Mouse (Mus musculus): ENCODE data around the gene Kansl2.
"Not testable (repeated sequence)": the region's sequence is repeated elsewhere in the genome, so short reads cannot be mapped to it uniquely, and the experiment has no call there.

Gene Kansl2

GRCm38 (mm10) chr15:98535921-98536320 lies 1.9 kb upstream of the Kansl2 start:
- no peak for DNase-seq

GRCm38 (mm10) chr15:98533035-98533531 lies 981 bp downstream of the Kansl2 start:
- DNase-seq = no peak

- no peak for DNase-seq
These were observed 1.8 kb downstream of the Kansl2 start for GRCm38 (mm10) chr15:98532281-98532680.

DNA sequence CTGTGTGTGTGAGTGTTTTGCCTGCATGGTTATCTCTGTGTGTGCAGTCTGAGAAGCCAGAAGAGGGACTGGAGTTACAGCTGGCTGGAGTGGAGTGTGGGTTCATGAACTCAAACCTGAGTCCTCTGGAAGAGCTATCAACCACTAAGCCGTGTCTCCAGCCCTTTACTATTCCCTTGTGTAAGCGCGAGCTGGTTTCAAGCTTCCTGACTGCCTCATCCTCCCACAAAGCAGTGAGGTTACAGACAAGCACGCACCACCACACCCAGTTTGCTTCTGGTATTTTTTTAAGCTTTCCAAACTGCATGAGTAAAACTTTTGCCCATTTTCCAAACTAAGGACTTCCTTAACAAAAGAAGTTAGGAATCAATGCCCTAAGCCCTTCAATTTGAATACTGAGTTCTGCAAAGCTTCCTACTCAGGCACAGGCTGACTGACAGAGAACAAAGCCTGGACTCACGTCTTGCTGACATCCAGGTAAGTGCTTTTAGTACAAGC lies 5.9 kb downstream of the Kansl2 start:
- DNase-seq = no peak

DNA sequence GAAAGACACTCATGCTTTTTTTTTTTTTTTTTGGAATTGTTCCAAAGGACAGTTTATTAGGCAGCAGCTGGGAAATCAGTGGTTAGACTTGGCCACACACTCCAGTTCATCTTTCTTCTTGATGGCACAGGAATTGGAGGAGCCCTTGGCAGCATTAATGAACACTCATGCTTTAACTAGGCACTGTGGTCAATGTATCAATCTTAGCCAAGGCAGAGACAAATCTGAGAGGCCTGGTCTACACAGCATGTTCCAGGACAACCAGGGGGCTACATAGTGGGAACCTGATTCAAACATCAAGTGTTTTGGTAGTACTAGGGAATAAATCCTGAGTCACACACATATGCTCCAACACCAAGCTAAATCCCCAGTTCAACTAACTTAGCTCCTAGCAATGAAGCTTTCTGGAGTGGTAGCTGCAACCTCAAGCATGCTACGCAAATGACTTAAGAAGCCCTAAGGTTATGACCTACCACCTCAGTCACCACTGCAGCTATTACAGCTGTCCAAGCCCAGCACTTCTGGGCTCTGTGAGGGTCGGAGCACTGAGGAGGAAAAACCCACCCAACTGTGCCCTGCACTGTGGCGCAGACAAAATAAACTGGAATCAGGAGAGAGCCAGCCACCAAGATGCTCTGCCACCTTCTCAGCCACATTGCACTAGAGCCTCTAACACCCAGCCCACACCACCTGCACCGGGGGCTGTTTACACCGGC lies 6.8 kb downstream of the Kansl2 start:
- DNase-seq = no peak

GRCm38 (mm10) chr15:98526057-98526456 lies 8.0 kb downstream of the Kansl2 start:
- no peak for DNase-seq

- no peak for DNase-seq
These were observed 12.8 kb downstream of the Kansl2 start for GRCm38 (mm10) chr15:98521245-98521644.

DNA sequence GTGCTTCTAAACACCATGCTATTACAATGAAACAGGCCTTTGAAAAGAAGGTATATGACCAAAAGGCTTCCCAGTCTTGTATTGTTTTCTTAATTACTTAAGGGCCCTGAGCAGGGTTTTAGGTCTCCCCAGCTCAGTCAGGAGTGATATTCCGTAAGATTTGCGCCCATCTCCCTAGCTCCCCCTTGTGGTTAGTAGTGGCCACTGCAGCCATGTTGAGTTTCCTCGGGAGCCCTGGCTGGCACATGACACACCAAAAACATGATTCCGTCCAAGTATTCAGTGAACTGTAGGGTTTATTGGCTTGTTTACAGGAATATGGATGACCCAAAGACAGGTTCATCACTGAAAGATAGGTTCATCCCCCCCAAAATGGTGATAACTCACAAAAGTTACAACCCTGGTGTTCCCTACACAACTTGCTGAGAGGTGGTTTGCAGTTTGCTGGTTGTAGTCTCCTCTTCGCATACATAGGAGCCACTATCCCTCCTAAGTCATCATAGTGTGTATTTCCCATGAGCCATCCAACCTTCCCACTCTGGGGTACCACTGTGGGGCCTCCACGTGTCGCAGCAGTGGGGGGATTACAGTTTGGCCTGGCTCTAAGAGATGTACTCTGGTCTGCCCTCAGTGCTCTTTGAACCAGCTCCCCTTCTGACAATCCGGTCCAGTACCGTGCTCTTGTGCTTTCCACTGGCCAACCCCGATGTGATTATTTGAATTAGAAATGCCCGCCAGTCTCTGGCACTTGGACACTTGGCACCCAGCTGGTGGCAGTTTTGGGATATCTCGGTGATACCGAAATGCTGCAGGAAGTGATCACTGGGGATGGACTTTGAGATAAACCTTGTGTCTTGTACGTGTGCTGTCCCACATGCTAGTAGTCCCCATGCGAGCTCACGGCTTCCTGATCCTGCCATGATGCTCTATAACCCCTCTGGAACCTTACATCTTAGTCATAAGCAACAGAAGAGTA lies 16.4 kb downstream of the Kansl2 start:
- DNase-seq = peak; percentile 61

DNA sequence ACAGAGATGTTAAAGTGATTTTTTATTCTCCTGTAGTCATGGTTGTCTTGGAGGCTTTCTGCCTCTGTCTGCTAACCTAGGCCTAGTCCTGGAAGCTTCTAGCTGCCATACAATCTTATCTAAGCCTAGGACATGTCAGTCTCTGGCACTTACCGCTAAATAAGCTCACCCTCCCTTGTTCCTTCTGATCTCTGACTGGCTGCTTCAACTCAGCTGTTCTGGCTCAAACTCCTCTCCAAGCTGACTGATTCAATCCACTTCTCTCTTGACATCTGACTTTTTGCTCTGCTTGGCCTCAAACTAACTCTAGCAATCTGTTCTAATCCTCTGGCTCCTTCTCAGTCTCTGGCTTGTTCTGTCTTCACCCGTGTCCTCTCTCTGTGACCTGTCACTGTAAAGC lies 19.2 kb downstream of the Kansl2 start:
- DNase-seq = not testable (repeated sequence)

GRCm38 (mm10) chr15:98514146-98514545 lies 19.9 kb downstream of the Kansl2 start:
- no peak for DNase-seq

GRCm38 (mm10) chr15:98513676-98514075 lies 20.4 kb downstream of the Kansl2 start:
- DNase-seq = not testable (repeated sequence)

DNA sequence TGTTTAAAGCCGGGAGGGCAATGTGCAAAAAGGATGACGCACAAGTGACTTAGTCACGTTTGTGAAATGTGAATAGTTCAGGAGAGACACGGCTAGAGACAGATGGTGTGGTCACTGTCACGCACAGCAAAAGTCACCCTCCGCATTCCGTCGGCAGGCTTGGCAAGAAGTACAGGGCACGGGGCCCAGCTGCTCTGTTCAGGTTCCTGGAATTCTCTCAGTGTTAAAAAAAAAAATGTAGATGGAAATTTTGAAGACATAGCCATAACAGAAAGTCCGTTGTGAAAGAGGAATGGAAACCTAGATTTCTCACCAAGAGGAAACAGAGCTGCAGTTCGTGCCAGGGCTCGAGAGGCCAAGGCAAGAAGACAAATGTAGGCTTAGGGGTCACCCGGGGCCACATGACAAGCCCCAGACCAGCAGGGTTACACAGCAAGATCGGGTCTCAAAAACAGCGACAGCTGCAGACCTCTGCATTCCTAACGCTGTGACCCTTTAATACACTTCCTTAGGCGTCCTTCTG lies 21.2 kb downstream of the Kansl2 start:
- DNase-seq = peak; percentile 47

DNA sequence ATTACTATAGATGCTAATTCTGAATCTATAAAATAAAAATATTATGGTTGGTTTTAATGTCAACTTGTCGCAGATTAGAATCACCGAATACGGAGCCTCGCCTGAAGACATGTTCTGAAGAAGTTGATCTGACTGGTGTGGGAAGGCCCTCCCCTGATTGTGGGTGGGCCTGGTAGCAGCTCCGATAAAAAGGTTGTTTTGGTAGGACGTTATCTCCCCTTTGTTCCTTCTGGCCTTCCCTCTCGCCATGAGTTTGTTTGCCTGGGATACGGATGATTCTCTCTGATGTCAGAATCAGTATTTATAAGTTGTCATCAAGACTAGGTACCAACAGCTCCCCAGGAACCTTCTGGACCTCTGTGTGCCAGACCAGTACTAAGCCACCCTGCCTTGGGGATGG lies 21.8 kb downstream of the Kansl2 start:
- no peak for DNase-seq

GRCm38 (mm10) chr15:98511386-98511928 lies 22.6 kb downstream of the Kansl2 start:
- DNase-seq = no peak

DNA sequence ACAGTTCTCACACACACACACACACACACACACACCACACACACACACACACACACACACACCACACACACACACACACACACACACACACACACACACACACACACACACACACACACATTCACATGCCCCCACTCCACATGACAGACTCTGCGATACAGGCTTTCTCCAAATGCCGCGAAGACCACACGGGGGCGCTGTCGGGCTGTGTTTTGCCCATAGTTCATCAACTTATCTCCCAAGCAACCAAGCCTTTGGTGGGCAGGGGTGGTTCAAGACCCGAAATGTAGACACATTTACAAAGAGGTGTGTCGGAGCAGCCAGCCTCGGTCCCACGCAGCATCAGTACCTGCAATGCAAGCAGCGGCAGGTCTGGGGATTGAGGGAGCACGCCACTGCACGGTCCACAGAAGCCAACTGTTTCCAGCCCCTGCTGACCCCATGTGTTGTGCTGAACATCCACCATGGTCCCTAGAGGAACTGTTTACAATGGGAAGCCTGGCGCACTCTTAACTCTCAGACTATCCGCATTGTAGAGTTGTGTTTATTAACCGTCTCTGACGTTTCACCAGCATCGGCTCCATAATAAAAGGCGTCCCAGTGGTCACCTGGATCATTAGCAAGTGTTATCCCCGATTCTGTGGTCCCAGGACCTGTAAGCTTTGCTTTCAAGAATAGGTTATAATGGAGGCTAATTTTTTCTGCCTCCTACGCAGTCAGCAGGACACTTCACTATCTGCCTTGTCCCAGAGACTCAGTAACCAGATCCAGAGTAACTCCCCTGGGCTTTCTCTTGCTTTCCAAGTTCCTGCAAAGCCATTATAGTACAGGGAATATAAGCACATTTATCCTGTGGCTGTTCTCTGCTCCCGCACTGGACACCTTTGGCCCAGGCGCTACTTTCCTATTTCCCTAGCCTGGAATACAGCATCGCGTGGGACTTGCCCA lies 23.4 kb downstream of the Kansl2 start:
- peak; percentile 79 for DNase-seq

DNA sequence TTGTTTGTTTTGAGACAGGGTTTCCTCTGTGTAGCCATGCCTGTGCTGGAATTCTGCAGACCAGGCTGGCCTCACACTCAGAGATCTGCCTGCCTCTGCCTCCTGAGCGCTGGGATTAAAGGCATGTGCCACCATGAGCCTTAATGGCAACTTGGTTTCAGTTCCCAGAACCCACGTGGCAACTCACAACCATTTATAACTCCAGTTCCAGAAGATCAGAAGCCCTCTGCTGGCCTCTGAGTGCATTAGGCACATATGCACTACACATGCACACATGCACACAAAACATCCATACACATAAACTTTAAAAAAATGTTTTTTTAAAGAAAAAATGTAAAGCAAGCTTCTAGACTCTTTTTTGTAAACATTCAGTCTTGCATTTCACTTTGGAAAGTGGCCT lies 24.7 kb downstream of the Kansl2 start:
- DNase-seq = no peak

DNA sequence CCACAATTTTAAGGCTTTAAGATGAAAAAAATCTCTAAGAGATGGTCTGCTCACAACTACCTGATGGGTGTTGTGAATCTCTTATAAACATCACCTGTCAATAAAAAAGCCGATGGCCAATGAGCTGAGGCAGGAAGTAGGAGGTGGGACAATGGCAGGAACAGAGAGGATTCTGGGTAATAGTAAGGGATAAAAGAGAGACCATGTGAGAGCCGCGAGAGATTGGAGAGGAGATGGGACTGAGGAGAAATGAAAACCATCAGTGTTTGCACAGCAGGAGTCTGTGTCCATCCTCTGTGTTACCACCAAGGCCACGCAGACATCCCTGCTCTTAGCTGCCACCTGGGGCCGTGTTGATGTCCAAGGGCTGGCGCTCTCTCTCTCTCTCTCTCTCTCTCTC lies 26.7 kb downstream of the Kansl2 start:
- no peak for DNase-seq

DNA sequence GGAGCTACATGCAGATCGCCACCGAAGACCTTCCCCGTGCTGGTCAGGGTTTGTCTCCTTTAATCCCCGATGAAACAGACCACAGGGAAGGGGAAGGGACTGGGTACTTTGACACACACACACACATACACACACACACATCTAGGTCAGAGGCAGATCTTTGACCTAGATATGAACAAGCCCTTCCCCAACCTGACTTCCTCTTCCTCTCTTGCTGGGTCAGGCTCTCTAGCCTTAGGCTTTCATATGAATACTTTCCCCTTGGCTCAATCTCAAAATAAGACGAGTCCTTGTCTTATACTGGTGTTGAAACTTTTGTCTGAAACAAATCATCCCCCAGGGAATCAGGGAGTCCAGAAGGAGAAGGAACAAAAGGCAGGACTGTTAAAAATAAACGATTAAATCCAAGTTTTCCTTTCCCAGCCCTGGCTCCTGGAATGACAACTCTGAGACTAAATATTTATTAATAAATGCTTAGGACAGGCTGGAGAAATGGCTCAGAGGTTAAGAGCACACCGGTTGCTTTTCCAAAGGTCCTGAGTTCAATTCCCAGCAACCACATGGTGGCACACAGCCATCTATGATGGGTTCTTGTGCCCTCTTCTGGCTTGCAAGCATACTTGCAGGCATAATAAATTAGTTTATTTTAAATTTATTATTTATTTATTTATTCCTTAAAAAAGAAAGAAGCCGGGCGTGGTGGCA lies 27.7 kb downstream of the Kansl2 start:
- DNase-seq = no peak

DNA sequence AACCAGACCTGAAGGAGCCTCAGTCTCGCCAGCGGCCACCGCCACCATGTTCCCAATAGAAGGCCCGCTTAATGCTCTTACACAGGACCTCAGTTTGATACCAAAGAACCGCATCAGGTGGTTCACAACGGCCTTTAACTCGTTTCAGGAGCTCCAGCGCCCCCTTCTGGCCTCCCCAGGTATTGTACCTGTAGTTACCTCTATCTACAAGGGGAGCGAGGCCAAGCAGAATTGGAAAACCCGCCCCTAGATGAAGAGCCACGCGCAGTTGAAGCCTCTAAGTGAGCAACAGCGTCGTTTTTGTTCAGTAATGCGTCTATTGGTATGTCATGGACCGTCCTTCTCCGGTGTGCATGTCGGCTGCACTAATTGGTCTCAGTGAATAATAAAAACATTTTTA lies 29.6 kb downstream of the Kansl2 start:
- DNase-seq = peak; percentile 70

GRCm38 (mm10) chr15:98503317-98503716 lies 30.7 kb downstream of the Kansl2 start:
- DNase-seq = no peak

DNA sequence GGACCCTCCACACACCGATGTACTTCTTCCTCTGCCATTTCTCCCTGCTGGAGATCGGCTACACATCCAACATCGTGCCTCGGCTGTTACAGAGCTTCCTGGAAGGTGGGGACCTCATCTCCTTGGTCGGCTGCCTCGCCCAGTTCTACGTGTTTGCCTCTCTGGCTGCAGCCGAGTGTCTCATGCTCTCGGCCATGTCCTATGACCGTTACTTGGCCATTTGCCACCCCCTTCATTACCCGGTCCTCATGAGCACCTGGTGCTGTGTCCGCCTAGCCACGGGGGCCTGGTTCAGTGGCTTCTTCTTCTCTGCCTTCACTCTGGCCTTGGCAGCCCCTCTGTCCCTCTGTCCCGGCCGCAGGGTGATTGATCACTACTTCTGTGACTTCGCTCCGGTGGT lies 36.4 kb downstream of the Kansl2 start:
- no peak for DNase-seq
